Mouse (Mus musculus) olfactory bulb, adult 2 months (tissue): Measurements from ENCODE around the gene Taf6l.
"Not testable (repeated sequence)": the region's sequence is repeated elsewhere in the genome, so short reads cannot be mapped to it uniquely, and the experiment has no call there.

Source experiments
- CTCF ChIP-seq: fragments of 200-500 bp; IDR thresholded peaks from 2 replicates; pipeline ENCODE4 v1.5.1; 2012; ENCODE audit warnings: low read depth, mild to moderate bottlenecking, low read length, moderate library complexity; ENCODE audit not compliant: insufficient read depth
- POLR2A ChIP-seq: fragments of 200-500 bp; IDR thresholded peaks from 2 replicates; pipeline ENCODE4 v1.6.1; 2012; ENCODE audit warnings: mild to moderate bottlenecking, low read depth, low read length, moderate library complexity; ENCODE audit not compliant: insufficient read depth

DNA sequence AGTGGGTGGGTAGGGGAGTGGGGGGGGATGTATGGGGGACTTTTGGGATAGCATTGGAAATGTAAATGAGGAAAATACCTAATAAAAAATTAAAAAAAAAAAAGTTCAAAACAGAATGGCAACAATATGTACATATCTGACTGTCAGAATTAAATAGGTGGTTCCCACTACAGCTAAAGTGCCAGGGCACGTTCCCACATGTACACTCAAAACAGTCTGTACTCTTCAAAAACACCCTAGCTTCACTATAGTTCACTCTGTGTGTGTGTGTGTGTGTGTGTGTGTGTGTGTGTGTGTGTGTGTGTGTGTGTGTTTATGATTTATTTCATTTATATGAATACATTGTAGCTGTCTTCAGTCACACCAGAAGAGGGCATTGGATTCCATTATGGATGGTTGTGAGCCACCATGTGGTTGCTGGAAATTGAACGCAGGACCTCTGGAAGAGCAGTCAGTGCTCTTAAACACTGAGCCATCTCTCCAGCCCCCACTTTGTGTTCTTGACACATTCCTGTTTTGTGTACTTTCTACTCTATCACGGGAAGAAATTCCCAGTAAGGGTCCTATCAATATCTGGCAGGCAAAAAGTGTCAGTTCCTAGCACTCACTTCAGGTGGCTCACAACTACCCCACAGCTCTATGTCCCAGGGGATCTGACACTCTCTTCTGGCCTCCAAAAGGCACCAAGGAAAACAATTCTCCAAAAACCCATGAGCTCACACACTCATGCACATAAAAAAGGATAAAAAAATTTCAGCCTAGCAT is 57.7 kb downstream of the Taf6l start:
- TF ChIP-seq CTCF, POLR2A: not testable (repeated sequence)
